ENCODE assay signal across 21 mouse cellular contexts in the genomic region with DNA sequence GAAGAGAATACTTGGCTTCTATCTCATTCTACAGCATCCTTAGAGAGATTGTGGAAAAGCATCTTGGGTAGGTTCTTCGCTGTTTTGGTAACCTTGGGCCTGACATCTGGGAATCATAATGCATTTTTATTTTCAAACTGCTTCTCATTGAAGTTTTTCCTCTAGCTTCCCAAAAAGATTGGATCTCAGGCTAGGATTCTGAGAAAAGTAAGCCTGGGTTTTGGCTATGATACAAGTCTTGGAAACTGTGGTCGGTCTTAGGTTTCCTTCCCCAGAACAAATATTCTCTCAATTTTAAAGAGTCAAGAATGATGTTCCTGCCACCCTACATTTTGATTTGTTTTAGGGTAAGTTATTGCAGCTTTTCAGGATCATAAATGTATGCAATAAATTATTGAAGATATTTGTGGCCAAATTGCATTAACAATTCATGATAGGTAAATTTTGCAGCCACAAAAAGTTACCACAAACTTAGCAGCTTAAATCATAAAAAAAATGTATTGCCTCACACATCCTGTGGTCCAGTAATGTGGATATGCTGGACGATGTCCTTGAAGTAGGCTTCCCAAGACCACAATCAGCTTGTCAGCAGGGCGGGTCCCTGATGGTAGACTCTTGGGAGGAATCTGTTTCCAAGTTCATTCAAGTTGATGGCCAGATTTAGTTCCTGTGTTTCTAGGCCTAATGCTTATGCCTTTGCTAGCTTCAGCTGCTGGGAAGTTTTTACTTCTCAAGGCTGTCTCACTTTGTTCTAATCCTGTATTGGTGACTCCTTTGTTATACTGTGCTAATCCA.
A peak's percentile ranks its signal among the peaks of the same experiment; 100 is the strongest.
DNase-seq lines count a peak whose midpoint lies in the region; ATAC-seq and TF ChIP-seq lines count a peak whose summit lies in the region.
"Had no signal": no experiment of that assay in that cellular context is flagged by ENCODE, and none has a peak within 500 bp of the region (broad histone marks: within the 10 kb centered on the region; RNA-seq: fewer than 3 reads in every experiment).

No protein-coding gene starts in this region.

- H3K4me3 ChIP-seq in embryonic facial prominence, embryonic 14.5 days (ENCODE audit: low read depth, low read length): no peak overlapping the region
- no peak overlapping the region for H3K4me3 ChIP-seq in embryonic facial prominence, embryonic 10.5 days
- no peak overlapping the region for H3K4me3 ChIP-seq in limb, embryonic 14.5 days (replicated peaks; ENCODE audit: low read length)
- no peak overlapping the region for H3K4me3 ChIP-seq in limb, embryonic 10.5 days
- H3K4me3 ChIP-seq: embryonic facial prominence, embryonic 13.5 days; forebrain, embryonic 12.5 days; hindbrain, embryonic 10.5 days; neural tube, embryonic 12.5 days had no signal

- H3K9ac ChIP-seq in embryonic facial prominence, embryonic 14.5 days (ENCODE audit: low read depth, low read length): no peak overlapping the region
- H3K9ac ChIP-seq in limb, embryonic 14.5 days (ENCODE audit: low read depth, low read length, severe bottlenecking): no peak overlapping the region
- H3K9ac ChIP-seq: embryonic facial prominence, embryonic 13.5 days; forebrain, embryonic 12.5 days; neural tube, embryonic 12.5 days had no signal

- no peaks in the 10 kb centered on the region for H3K9me3 ChIP-seq in embryonic facial prominence, embryonic 14.5 days (ENCODE audit: control insufficient read depth, low read length)
- no peaks in the 10 kb centered on the region for H3K9me3 ChIP-seq in embryonic facial prominence, embryonic 10.5 days
- no peaks in the 10 kb centered on the region for H3K9me3 ChIP-seq in limb, embryonic 14.5 days (ENCODE audit: control insufficient read depth, low read length)
- no peaks in the 10 kb centered on the region for H3K9me3 ChIP-seq in limb, embryonic 10.5 days (replicated peaks)
- H3K9me3 ChIP-seq: embryonic facial prominence, embryonic 13.5 days; forebrain, embryonic 12.5 days; hindbrain, embryonic 10.5 days; neural tube, embryonic 12.5 days had no signal

- ATAC-seq in embryonic facial prominence, embryonic 14.5 days (ENCODE audit: low read depth): no peak
- no peak for ATAC-seq in limb, embryonic 14.5 days (ENCODE audit: low FRiP score, low read depth)
- ATAC-seq in erythroid progenitor cell, adult 5-6 weeks (replicated peaks; ENCODE audit: low FRiP score, poor library complexity, severe bottlenecking): no peak
- ATAC-seq: activated CD4-positive, CD25-positive, alpha-beta regulatory T cell, adult 4 months had no signal

- TF ChIP-seq POLR2A in limb, embryonic 14.5 days (IDR thresholded peaks at IDR 0.05; ENCODE audit: borderline replicate concordance, extremely low read depth, insufficient read depth, insufficient read length): no peak

- no peaks in the 10 kb centered on the region for H3K27me3 ChIP-seq in embryonic facial prominence, embryonic 14.5 days (replicated peaks; ENCODE audit: control insufficient read depth, insufficient read depth, low read length)
- no peaks in the 10 kb centered on the region for H3K27me3 ChIP-seq in embryonic facial prominence, embryonic 10.5 days (replicated peaks; ENCODE audit: low read depth, poor library complexity, severe bottlenecking)
- no peaks in the 10 kb centered on the region for H3K27me3 ChIP-seq in limb, embryonic 14.5 days (ENCODE audit: control insufficient read depth, insufficient read depth, low read length)
- H3K27me3 ChIP-seq in limb, embryonic 10.5 days (ENCODE audit: low read depth, poor library complexity, severe bottlenecking): no peaks in the 10 kb centered on the region
- H3K27me3 ChIP-seq: embryonic facial prominence, embryonic 13.5 days; forebrain, embryonic 12.5 days; neural tube, embryonic 12.5 days had no signal

- H3K27ac ChIP-seq in embryonic facial prominence, embryonic 14.5 days (replicated peaks; ENCODE audit: low read depth, low read length): no peak overlapping the region
- H3K27ac ChIP-seq in embryonic facial prominence, embryonic 10.5 days (replicated peaks): no peak overlapping the region
- no peak overlapping the region for H3K27ac ChIP-seq in limb, embryonic 14.5 days (replicated peaks; ENCODE audit: low read depth, low read length)
- no peak overlapping the region for H3K27ac ChIP-seq in limb, embryonic 10.5 days
- H3K27ac ChIP-seq: embryonic facial prominence, embryonic 13.5 days; forebrain, embryonic 12.5 days; hindbrain, embryonic 10.5 days; neural tube, embryonic 12.5 days had no signal

- H3K36me3 ChIP-seq in embryonic facial prominence, embryonic 14.5 days (ENCODE audit: control insufficient read depth, insufficient read depth, low read length): no peaks in the 10 kb centered on the region
- H3K36me3 ChIP-seq in embryonic facial prominence, embryonic 10.5 days (replicated peaks): no peaks in the 10 kb centered on the region
- no peaks in the 10 kb centered on the region for H3K36me3 ChIP-seq in limb, embryonic 14.5 days (ENCODE audit: control insufficient read depth, insufficient read depth, low read length)
- no peaks in the 10 kb centered on the region for H3K36me3 ChIP-seq in limb, embryonic 10.5 days
- H3K36me3 ChIP-seq: embryonic facial prominence, embryonic 13.5 days; forebrain, embryonic 12.5 days; hindbrain, embryonic 10.5 days; neural tube, embryonic 12.5 days had no signal

- DNase-seq in embryonic facial prominence, embryonic 14.5 days (ENCODE audit: low spot score): peak; percentile 82
- no peak for DNase-seq in embryonic facial prominence, embryonic 10.5 days (ENCODE audit: low spot score)
- peak; percentile 59 for DNase-seq in limb, embryonic 14.5 days (ENCODE audit: low spot score)
- DNase-seq in limb, embryonic 10.5 days (ENCODE audit: low spot score): no peak
- DNase-seq in gastrocnemius, adult 8-10 months (ENCODE audit: low spot score in 2 of 2): peak; percentile 30 to 52
- DNase-seq in skeletal muscle tissue, adult 2 months (ENCODE audit: low read depth, low spot score): peak; percentile 82
- DNase-seq in adrenal gland, adult 18-20 months (ENCODE audit: low spot score in 2 of 2): no peak
- DNase-seq: adrenal gland, postnatal 25 days; cerebellum, adult 8-10 months; kidney, adult 9 months; layer of hippocampus, postnatal 36 days; lung, adult 18-20 months; lung, postnatal 36 days; right cerebral cortex, postnatal 4 days; thymus, adult 2 months had no signal

- no peak overlapping the region for H3K4me2 ChIP-seq in embryonic facial prominence, embryonic 14.5 days (ENCODE audit: low read depth, low read length)
- H3K4me2 ChIP-seq in limb, embryonic 14.5 days (replicated peaks; ENCODE audit: low read depth, low read length, severe bottlenecking): no peak overlapping the region
- H3K4me2 ChIP-seq: embryonic facial prominence, embryonic 13.5 days; forebrain, embryonic 12.5 days; neural tube, embryonic 12.5 days had no signal

- H3K4me1 ChIP-seq in embryonic facial prominence, embryonic 14.5 days (ENCODE audit: control insufficient read depth, insufficient read depth, low read length): no peaks in the 10 kb centered on the region
- H3K4me1 ChIP-seq in embryonic facial prominence, embryonic 10.5 days: no peaks in the 10 kb centered on the region
- no peaks in the 10 kb centered on the region for H3K4me1 ChIP-seq in limb, embryonic 14.5 days (ENCODE audit: control insufficient read depth, insufficient read depth, low read length)
- no peaks in the 10 kb centered on the region for H3K4me1 ChIP-seq in limb, embryonic 10.5 days
- H3K4me1 ChIP-seq: embryonic facial prominence, embryonic 13.5 days; forebrain, embryonic 12.5 days; hindbrain, embryonic 10.5 days; neural tube, embryonic 12.5 days had no signal

- 52% methylated on average over 4 of the region's 4 CpGs for WGBS in embryonic facial prominence, embryonic 14.5 days
- WGBS in embryonic facial prominence, embryonic 10.5 days: 90% methylated on average over 4 of the region's 4 CpGs
- WGBS in limb, embryonic 14.5 days: 70% methylated on average over 4 of the region's 4 CpGs
- 92% methylated on average over 4 of the region's 4 CpGs for WGBS in limb, embryonic 10.5 days

Comparison
In these comparisons a context has a peak if more than half of its experiments do, and no peak if none do; other contexts are left out.
1. DNase-seq: peak in embryonic facial prominence, embryonic 14.5 days (single experiment), limb, embryonic 14.5 days (single experiment), gastrocnemius, adult 8-10 months (2 of 2) and skeletal muscle tissue, adult 2 months (single experiment); none in embryonic facial prominence, embryonic 10.5 days (single experiment), limb, embryonic 10.5 days (single experiment) and adrenal gland, adult 18-20 months (0 of 2).